Mouse (Mus musculus): ENCODE measurements around the gene Ttc30a2. TPM values are rescaled to one million over a fixed set of nuclear protein-coding genes. Genes with fewer than 3 reads are reported as not detected.
A peak's percentile ranks its signal among the peaks of the same experiment; 100 is the strongest.
"Not testable (repeated sequence)": the region's sequence is repeated elsewhere in the genome, so short reads cannot be mapped to it uniquely, and the experiment has no call there.

Ttc30a2 gene
- total RNA-seq, 2 experiments from 2014 or later = not detected

GRCm38 (mm10) chr2:75981440-75982081, 3.6 kb upstream of the Ttc30a2 start, which contains the start of gene Ttc30a1:
Gene Ttc30a1, minus strand, starts transcription at chr2:75981967.
- peak; percentile 63 for ATAC-seq (ENCODE audit: poor library complexity, severe bottlenecking)

- ATAC-seq (ENCODE audit: poor library complexity, severe bottlenecking) = not testable (repeated sequence)
These were observed 3.0 kb upstream of the Ttc30a2 start for GRCm38 (mm10) chr2:75980933-75981439.

GRCm38 (mm10) chr2:75976070-75976469, 1.9 kb downstream of the Ttc30a2 start:
- not testable (repeated sequence) for ATAC-seq (ENCODE audit: poor library complexity, severe bottlenecking)

GRCm38 (mm10) chr2:75974131-75974530, 3.8 kb downstream of the Ttc30a2 start:
- ATAC-seq (ENCODE audit: poor library complexity, severe bottlenecking) = no peak

GRCm38 (mm10) chr2:75964972-75965371, 13.0 kb downstream of the Ttc30a2 start:
- ATAC-seq (ENCODE audit: poor library complexity, severe bottlenecking) = peak; percentile 69

- peak; percentile 91 for ATAC-seq (ENCODE audit: poor library complexity, severe bottlenecking)
These were observed 13.5 kb downstream of the Ttc30a2 start for GRCm38 (mm10) chr2:75964512-75964911.

GRCm38 (mm10) chr2:75964051-75964450, 13.9 kb downstream of the Ttc30a2 start:
- ATAC-seq (ENCODE audit: poor library complexity, severe bottlenecking) = no peak; the same call in 1 of the 2 replicates

GRCm38 (mm10) chr2:75963211-75963840, 14.6 kb downstream of the Ttc30a2 start:
- ATAC-seq (ENCODE audit: poor library complexity, severe bottlenecking) = no peak

- no peak for ATAC-seq (ENCODE audit: poor library complexity, severe bottlenecking)
These were observed 17.3 kb downstream of the Ttc30a2 start for GRCm38 (mm10) chr2:75960366-75961330.

GRCm38 (mm10) chr2:75959850-75960365, 18.1 kb downstream of the Ttc30a2 start:
- ATAC-seq (ENCODE audit: poor library complexity, severe bottlenecking) = no peak

GRCm38 (mm10) chr2:75959183-75959849, 18.7 kb downstream of the Ttc30a2 start:
- ATAC-seq (ENCODE audit: poor library complexity, severe bottlenecking) = no peak

GRCm38 (mm10) chr2:75955709-75956108, 22.3 kb downstream of the Ttc30a2 start:
- no peak for ATAC-seq (ENCODE audit: poor library complexity, severe bottlenecking)

GRCm38 (mm10) chr2:75953320-75953719, 24.6 kb downstream of the Ttc30a2 start:
- no peak for ATAC-seq (ENCODE audit: poor library complexity, severe bottlenecking)

GRCm38 (mm10) chr2:75950685-75951084, 27.3 kb downstream of the Ttc30a2 start:
- no peak for ATAC-seq (ENCODE audit: poor library complexity, severe bottlenecking)

GRCm38 (mm10) chr2:75938117-75939063, 39.6 kb downstream of the Ttc30a2 start, which contains the start of gene Ttc30b:
Gene Ttc30b, minus strand, starts transcription at chr2:75938585.
- ATAC-seq (ENCODE audit: poor library complexity, severe bottlenecking) = peak; percentile 84

GRCm38 (mm10) chr2:75937520-75938116, 40.4 kb downstream of the Ttc30a2 start:
- not testable (repeated sequence) for ATAC-seq (ENCODE audit: poor library complexity, severe bottlenecking)

GRCm38 (mm10) chr2:75936685-75937084, 41.3 kb downstream of the Ttc30a2 start:
- ATAC-seq (ENCODE audit: poor library complexity, severe bottlenecking) = peak; percentile 83

GRCm38 (mm10) chr2:75933541-75933940, 44.4 kb downstream of the Ttc30a2 start:
- no peak for ATAC-seq (ENCODE audit: poor library complexity, severe bottlenecking)

- ATAC-seq (ENCODE audit: poor library complexity, severe bottlenecking) = no peak
These were observed 47.0 kb downstream of the Ttc30a2 start for GRCm38 (mm10) chr2:75930941-75931340.

Measured in megakaryocyte, adult 5-6 weeks (primary cell).